Mouse (Mus musculus) yolk sac, embryonic 10.5 days (tissue): ENCODE measurements at regions not wholly inside any gene's neighbourhood (a gene's known extent, or its start where the extent isn't known, plus 50 kb on each side); places are given as distances from the start of the nearest gene placed in this dataset.
A peak's percentile ranks its signal among the peaks of the same experiment; 100 is the strongest.

ENCODE experiments used
- DNase-seq: peaks from one replicate; pipeline ENCODE4 v3.0.0-alpha.2; 2017; ENCODE audit warnings: low spot score

GRCm38 (mm10) chr17:88256599-88257544 lies 183.6 kb upstream of the Foxn2 start:
- DNase-seq = peak; percentile 78

- DNase-seq = peak; percentile 29
Measured at GRCm38 (mm10) chr17:88258361-88258796, 182.1 kb upstream of the Foxn2 start.

- no peak for DNase-seq
Measured at GRCm38 (mm10) chr17:88260176-88260575, 180.3 kb upstream of the Foxn2 start.

- DNase-seq = no peak
Measured at GRCm38 (mm10) chr17:88260826-88261225, 179.7 kb upstream of the Foxn2 start.

GRCm38 (mm10) chr17:88261556-88261955 lies 179.0 kb upstream of the Foxn2 start:
- no peak for DNase-seq

- no peak for DNase-seq
Measured at GRCm38 (mm10) chr17:88262326-88263187, 178.0 kb upstream of the Foxn2 start.

- peak; percentile 57 for DNase-seq
Measured at GRCm38 (mm10) chr17:88265291-88265690, 175.2 kb upstream of the Foxn2 start.

- DNase-seq = no peak
Measured at GRCm38 (mm10) chr17:88268216-88268615, 172.3 kb upstream of the Foxn2 start.

GRCm38 (mm10) chr17:88268802-88269201 lies 171.7 kb upstream of the Foxn2 start:
- DNase-seq = no peak

GRCm38 (mm10) chr17:88270896-88271295 lies 169.6 kb upstream of the Foxn2 start:
- no peak for DNase-seq

GRCm38 (mm10) chr17:88272161-88272560 lies 168.3 kb upstream of the Foxn2 start:
- DNase-seq = no peak

GRCm38 (mm10) chr17:88273520-88273919 lies 167.0 kb upstream of the Foxn2 start:
- no peak for DNase-seq

- DNase-seq = no peak
Measured at GRCm38 (mm10) chr17:88274003-88274698, 166.4 kb upstream of the Foxn2 start.

- DNase-seq = no peak
Measured at GRCm38 (mm10) chr17:88274720-88275433, 165.6 kb upstream of the Foxn2 start.

GRCm38 (mm10) chr17:88279656-88280055 lies 160.9 kb upstream of the Foxn2 start:
- no peak for DNase-seq

- DNase-seq = no peak
Measured at GRCm38 (mm10) chr17:88282711-88283110, 157.8 kb upstream of the Foxn2 start.

GRCm38 (mm10) chr17:88284477-88284876 lies 156.0 kb upstream of the Foxn2 start:
- DNase-seq = no peak

GRCm38 (mm10) chr17:88287861-88288260 lies 152.7 kb upstream of the Foxn2 start:
- no peak for DNase-seq

- DNase-seq = no peak
Measured at GRCm38 (mm10) chr17:88297520-88297919, 143.0 kb upstream of the Foxn2 start.

- DNase-seq = peak; percentile 35
Measured at GRCm38 (mm10) chr17:88303991-88304390, 136.5 kb upstream of the Foxn2 start.

- DNase-seq = no peak
Measured at GRCm38 (mm10) chr17:88305165-88305564, 135.3 kb upstream of the Foxn2 start.
